Mouse (Mus musculus) embryonic facial prominence, embryonic 12.5 days (tissue): ENCODE measurements around the gene Gm49373. TPM values are rescaled to one million over a fixed set of nuclear protein-coding genes. Genes with fewer than 3 reads are reported as not detected.
A peak's percentile ranks its signal among the peaks of the same experiment; 100 is the strongest.
"Not testable (repeated sequence)": the region's sequence is repeated elsewhere in the genome, so short reads cannot be mapped to it uniquely, and the experiment has no call there.

Experiments
- ATAC-seq: fragments of 200-750 bp; cut with Nextera tagmentation; 2 replicates; pipeline ENCODE4 v1.8.0; 2017; ENCODE audit not compliant: insufficient number of reproducible peaks, insufficient read depth, low FRiP score, low TSS enrichment
- H3K27ac ChIP-seq: fragments of 300-500 bp; sonication (generic); 2 replicates; pipeline ENCODE4 v1.5.1; 2016; ENCODE audit warnings: mild to moderate bottlenecking
- H3K27me3 ChIP-seq: fragments of 300-500 bp; sonication (generic); 2 replicates; pipeline ENCODE4 v1.6.1; 2016; ENCODE audit warnings: mild to moderate bottlenecking, moderate library complexity
- H3K36me3 ChIP-seq: fragments of 300-500 bp; sonication (generic); 2 replicates; pipeline ENCODE4 v1.6.1; 2016; ENCODE audit warnings: mild to moderate bottlenecking
- H3K4me1 ChIP-seq: fragments of 300-500 bp; sonication (generic); 2 replicates; pipeline ENCODE4 v1.6.1; 2016
- H3K4me2 ChIP-seq: fragments of 300-500 bp; sonication (generic); replicated peaks from 2 replicates; pipeline ENCODE4 v1.6.1; 2016; ENCODE audit warnings: mild to moderate bottlenecking, moderate library complexity
- H3K4me3 ChIP-seq: fragments of 300-500 bp; sonication (generic); 2 replicates; pipeline ENCODE4 v1.5.1; 2016; ENCODE audit warnings: mild to moderate bottlenecking
- H3K9ac ChIP-seq: fragments of 300-500 bp; sonication (generic); 2 replicates; pipeline ENCODE4 v1.6.1; 2016; ENCODE audit warnings: mild to moderate bottlenecking, moderate library complexity
- H3K9me3 ChIP-seq: fragments of 300-500 bp; sonication (generic); 2 replicates; pipeline ENCODE4 v1.6.1; 2016; ENCODE audit warnings: mild to moderate bottlenecking, moderate library complexity
- WGBS: fragments of 180-500 bp; shearing (Covaris S2); methylation state at CpG from one replicate; pipeline ENCODE4 v1.1.7; 2016; 5-methylcytosine and 5-hydroxymethylcytosine counted together
- polyA plus RNA-seq: library from polyadenylated mRNA; unstranded; fragments of >200 nt; fragmentation: Nextera tagmentation; extraction: Ambion mirVana; gene quantifications from 2 replicates; pipeline ENCODE4 v1.2.1, GENCODE M21; 2016

Gene Gm49373
- polyA plus RNA-seq, 1 experiment from 2014 or later = 1.5 TPM

DNA sequence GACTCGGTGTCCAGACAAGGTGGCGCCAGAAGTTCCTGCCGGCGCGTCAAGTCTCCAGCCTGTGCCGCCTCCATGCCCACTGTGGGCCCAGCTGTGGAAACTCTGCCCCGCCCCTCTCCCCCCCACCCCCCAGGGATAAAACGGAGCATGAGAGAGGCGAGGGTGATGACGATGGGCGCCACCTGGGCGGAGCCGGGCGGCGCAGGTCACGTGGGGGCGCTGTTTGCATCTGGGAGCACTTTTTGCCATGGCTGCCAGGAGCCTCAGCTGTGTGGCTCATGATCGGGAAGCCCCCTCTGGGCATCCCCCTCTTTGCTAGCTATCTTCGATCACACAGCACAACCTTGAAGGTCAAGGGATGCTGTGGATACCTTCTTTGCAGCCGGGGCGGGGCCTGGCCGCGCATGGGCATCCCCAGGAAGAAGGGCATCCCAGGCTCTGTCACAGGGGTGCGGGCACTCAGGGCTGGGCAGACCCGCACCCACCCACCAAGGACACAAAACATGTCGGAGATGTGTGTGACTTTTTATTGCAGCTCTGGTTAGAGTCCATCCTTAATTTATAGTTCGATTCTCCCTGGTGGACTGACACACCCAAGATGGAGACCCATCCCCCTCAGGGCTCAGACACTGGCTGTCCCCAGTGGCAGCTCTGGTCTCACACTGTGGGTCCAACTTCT lies 5.8 kb downstream of the Gm49373 start, which contains the start of gene Zglp1:
Gene Zglp1 (minus strand): TSS at position 88 of the 679 bp plus-strand sequence.
- no peak for ATAC-seq
- Histone ChIP-seq H3K9me3 (no peaks in the 10 kb centered on the region), H3K27ac (no peak within 1 kb of the TSS), H3K27me3 (no peaks in the 10 kb centered on the region), H3K36me3 (peaks cover 50% of the 10 kb centered on the region), H3K4me2 (no peak within 1 kb of the TSS), H3K4me1 (peaks cover under 1% of the 10 kb centered on the region; the same call in 1 of the 2 replicates), H3K4me3 (no peak within 1 kb of the TSS), H3K9ac (no peak within 1 kb of the TSS)
- 77% methylated on average over 27 of the region's 27 CpGs for WGBS

DNA sequence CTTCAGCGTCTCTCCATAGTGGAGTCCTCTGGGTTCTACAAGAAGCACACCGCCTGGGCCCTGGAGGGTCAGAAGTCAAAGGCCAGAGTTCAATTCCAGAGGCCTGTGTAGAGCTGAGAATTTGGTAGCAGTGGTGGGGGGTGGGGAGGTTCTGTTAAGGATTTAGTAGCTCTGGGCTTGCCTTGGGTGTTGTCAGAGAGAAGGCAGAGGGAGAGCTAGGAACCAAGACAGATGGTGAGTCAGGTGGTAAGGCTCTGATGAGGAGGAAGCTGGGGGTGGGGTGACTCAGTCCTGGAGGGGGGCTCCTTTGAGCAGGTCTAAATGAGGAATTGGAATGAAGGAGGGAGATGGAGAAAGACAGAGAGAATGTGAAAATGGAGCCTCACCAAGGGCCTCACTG lies 10.0 kb downstream of the Gm49373 start:
- H3K27ac ChIP-seq = no peak overlapping the region
- 66% methylated on average over 2 of the region's 2 CpGs for WGBS
- H3K36me3 ChIP-seq = peaks cover 33% of the 10 kb centered on the region
- H3K9me3 ChIP-seq = no peaks in the 10 kb centered on the region
- H3K27me3 ChIP-seq = no peaks in the 10 kb centered on the region
- H3K4me2 ChIP-seq = no peak overlapping the region
- ATAC-seq = no peak
- H3K4me3 ChIP-seq = no peak overlapping the region
- H3K9ac ChIP-seq = no peak overlapping the region
- H3K4me1 ChIP-seq = no peaks in the 10 kb centered on the region

DNA sequence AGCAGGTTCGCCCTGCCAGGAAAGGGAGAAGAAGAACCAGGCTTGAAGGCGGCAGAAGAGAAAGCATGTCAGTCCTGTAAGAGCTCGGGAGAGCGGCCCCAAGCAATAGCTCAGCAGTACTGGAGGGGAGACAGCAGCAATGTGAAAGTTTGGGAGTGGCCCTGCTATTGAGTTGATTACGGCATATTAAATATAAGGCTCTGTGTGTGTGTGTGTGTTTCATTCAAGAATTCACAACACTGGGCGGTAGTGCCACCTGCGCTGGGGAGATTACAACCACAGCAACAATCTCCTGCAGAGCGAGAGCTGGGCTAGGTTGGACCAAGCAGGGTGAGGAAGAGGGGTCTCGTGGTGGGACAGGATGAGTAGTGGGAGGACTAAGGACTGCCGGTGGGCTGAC lies 21.3 kb downstream of the Gm49373 start:
- Histone ChIP-seq H3K4me1 (no peaks in the 10 kb centered on the region), H3K4me2 (no peak overlapping the region), H3K27ac (no peak overlapping the region), H3K27me3 (no peaks in the 10 kb centered on the region), H3K9ac (no peak overlapping the region), H3K9me3 (no peaks in the 10 kb centered on the region), H3K36me3 (no peaks in the 10 kb centered on the region), H3K4me3 (no peak overlapping the region)
- ATAC-seq = no peak
- 68% methylated on average over 10 of the region's 10 CpGs for WGBS

DNA sequence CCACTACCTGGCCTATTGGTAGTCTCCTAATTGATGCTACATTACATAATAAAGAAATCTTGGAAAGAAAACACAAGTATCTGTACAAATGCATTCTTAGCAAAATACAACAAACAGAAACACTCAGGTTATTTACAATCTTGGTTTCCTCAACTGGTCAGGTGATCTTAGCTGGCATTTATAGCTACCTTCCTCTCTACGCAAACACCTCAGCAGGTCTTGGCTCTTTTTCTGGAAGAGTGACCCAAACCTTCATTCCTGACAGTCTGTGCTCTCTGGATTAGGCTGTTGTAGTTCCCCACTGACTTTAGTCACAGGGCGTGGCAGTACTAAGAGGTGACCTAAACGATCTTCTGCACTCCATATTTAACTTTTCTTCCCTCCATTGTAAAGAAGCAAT lies 27.7 kb downstream of the Gm49373 start:
- Histone ChIP-seq H3K27ac (no peak overlapping the region), H3K9ac (no peak overlapping the region), H3K4me2 (no peak overlapping the region), H3K4me3 (no peak overlapping the region), H3K9me3 (no peaks in the 10 kb centered on the region), H3K36me3 (no peaks in the 10 kb centered on the region), H3K4me1 (peaks cover 7% of the 10 kb centered on the region; the same call in 1 of the 2 replicates), H3K27me3 (peaks cover 14% of the 10 kb centered on the region)
- no peak for ATAC-seq
- WGBS = 79% methylated on average over 3 of the region's 3 CpGs

DNA sequence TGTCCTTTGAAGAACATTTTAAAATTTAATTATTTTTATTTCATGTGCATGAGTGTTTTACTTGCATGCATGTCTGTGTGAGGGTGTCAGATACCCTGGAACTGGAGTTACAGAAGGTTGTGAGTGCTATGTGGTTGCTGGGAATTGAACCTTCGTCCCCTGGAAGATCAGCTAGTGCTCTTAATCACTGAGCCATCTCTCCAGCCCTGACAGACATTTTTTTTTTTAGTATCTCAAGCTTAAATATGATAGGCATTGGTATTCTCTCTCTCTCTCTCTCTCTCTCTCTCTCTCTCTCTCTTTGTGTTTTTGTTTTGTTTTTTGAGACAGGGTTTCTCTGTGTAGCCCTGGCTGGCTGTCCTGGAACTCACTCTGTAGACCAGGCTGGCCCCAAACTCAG lies 28.1 kb downstream of the Gm49373 start:
- not testable (repeated sequence) for H3K4me3 ChIP-seq, H3K9ac ChIP-seq, ATAC-seq, H3K27ac ChIP-seq, H3K36me3 ChIP-seq, H3K4me2 ChIP-seq, H3K4me1 ChIP-seq, H3K9me3 ChIP-seq
- WGBS = 58% methylated on average over 1 of the region's 1 CpGs
- H3K27me3 ChIP-seq = peaks cover 19% of the 10 kb centered on the region

DNA sequence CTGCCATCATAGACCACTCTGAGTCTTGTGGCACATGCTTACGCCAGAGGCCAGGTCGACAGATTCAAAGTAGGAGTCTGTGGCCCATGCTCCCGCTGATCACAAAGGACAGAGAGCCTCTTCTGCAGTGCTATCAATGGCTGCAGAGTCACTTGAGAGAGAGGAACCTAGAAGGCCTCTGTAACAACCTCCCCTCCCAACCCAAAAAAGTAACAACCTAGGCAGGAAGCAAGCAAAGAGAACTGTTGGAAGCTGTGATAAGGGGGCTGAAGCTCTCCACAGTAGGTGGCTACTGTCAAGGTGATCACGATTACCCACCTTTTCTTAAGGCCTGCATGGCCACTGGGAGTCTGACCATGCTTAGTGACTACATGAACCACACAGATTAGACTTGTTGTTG lies 29.3 kb downstream of the Gm49373 start:
- no peak overlapping the region for H3K4me2 ChIP-seq
- 91% methylated on average over 4 of the region's 4 CpGs for WGBS
- H3K36me3 ChIP-seq = no peaks in the 10 kb centered on the region
- H3K4me3 ChIP-seq = no peak overlapping the region
- peaks cover 7% of the 10 kb centered on the region; the same call in 1 of the 2 replicates for H3K9me3 ChIP-seq
- H3K4me1 ChIP-seq = peaks cover 7% of the 10 kb centered on the region; the same call in 1 of the 2 replicates
- ATAC-seq = no peak
- no peak overlapping the region for H3K9ac ChIP-seq
- H3K27ac ChIP-seq = no peak overlapping the region
- H3K27me3 ChIP-seq = peaks cover 31% of the 10 kb centered on the region

DNA sequence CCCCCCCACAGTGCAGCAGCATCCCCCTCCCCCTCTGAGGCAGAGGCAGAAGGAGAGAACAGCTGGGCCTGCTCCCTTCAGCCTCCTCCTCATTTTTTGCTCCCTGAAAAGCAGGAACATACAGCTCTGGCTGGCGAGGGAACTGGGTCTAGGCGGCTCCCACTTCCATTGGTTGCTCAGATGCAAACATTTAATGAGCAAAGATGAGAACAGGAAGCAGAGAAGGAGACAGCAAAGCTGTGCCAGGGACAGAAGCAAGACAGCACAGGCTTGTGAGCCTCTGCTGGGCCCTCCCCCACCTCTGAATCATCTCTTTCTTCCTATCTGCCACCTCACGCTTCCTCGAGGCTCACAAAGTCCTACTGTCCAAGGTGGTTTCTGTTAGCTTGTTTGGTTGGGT lies 31.6 kb downstream of the Gm49373 start:
- no peaks in the 10 kb centered on the region for H3K36me3 ChIP-seq
- H3K27ac ChIP-seq = no peak overlapping the region
- peaks cover 7% of the 10 kb centered on the region; the same call in 1 of the 2 replicates for H3K9me3 ChIP-seq
- no peak overlapping the region for H3K4me3 ChIP-seq
- ATAC-seq = no peak
- H3K27me3 ChIP-seq = peaks cover 52% of the 10 kb centered on the region
- H3K9ac ChIP-seq = no peak overlapping the region
- no peak overlapping the region for H3K4me2 ChIP-seq
- peaks cover 23% of the 10 kb centered on the region; the same call in 1 of the 2 replicates for H3K4me1 ChIP-seq
- WGBS = 34% methylated on average over 4 of the region's 4 CpGs

DNA sequence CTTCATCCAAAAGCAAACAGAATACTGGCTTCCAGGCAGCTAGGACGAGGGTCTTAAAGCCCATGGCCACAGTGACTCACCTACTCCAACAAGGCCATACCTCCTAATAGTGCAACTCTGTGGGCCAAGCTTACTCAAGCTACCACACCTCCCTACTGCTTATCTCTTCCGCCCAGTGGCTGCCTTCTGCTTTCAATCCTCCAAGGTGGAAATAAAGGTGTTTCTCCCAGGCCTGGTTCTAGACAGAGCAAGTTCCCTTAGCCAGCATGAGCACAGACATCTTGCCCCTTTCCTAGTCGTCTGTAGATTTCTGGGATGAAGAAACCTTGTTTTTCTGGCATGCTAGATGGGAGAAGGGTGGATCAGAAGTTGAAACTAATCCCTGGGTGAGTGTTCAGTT lies 33.1 kb downstream of the Gm49373 start:
- WGBS = 70% methylated on average over 3 of the region's 3 CpGs

DNA sequence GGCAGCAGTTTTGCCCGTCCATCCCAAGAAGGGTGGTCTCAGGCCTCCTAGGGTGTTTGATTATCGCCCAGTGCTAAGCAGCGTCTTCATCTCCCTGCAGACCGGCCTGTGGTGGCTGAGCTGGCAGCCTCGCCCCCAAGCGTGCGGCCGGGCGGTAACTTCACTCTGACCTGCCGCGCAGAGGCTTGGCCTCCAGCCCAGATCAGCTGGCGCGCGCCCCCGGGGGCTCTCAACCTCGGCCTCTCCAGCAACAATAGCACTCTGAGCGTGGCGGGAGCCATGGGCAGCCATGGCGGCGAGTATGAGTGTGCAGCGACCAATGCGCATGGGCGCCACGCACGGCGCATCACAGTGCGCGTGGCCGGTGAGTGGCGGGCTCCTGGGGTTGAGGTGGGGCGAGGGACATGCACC lies 35.4 kb downstream of the Gm49373 start:
- peaks cover 7% of the 10 kb centered on the region; the same call in 1 of the 2 replicates for H3K9me3 ChIP-seq
- no peaks in the 10 kb centered on the region for H3K36me3 ChIP-seq
- H3K4me2 ChIP-seq = peak overlapping the region; percentile 64
- H3K27ac ChIP-seq = no peak overlapping the region
- peak overlapping the region; percentile 37 for H3K4me3 ChIP-seq
- peaks cover 87% of the 10 kb centered on the region for H3K27me3 ChIP-seq
- H3K4me1 ChIP-seq = peaks cover 38% of the 10 kb centered on the region; the same call in 1 of the 2 replicates
- no peak for ATAC-seq
- H3K9ac ChIP-seq = peak overlapping the region; percentile 41; the same call in 1 of the 2 replicates
- WGBS = 3% methylated on average over 31 of the region's 31 CpGs

More for the DNA sequence above, 33.1 kb downstream of the Gm49373 start:
- Histone ChIP-seq H3K9ac (no peak overlapping the region), H3K9me3 (peaks cover 7% of the 10 kb centered on the region; the same call in 1 of the 2 replicates), H3K4me2 (no peak overlapping the region), H3K27ac (no peak overlapping the region), H3K4me3 (no peak overlapping the region), H3K4me1 (peaks cover 23% of the 10 kb centered on the region; the same call in 1 of the 2 replicates), H3K27me3 (peaks cover 66% of the 10 kb centered on the region), H3K36me3 (no peaks in the 10 kb centered on the region)
- ATAC-seq = no peak

DNA sequence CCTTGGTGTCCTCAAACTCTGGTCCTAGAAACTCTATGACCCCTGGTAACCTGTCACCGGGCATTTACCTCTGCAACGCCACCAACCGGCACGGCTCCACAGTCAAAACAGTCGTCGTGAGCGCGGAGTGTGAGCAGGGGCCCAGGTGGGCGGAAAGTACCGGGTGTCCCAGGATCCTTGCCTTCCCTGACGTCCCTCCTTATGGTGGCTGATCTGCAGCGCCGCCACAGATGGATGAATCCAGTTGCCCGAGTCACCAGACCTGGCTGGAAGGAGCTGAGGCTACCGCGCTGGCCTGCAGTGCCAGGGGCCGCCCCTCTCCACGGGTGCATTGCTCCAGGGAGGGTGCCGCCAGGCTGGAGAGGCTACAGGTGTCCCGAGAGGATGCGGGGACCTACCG lies 36.2 kb downstream of the Gm49373 start:
- no peak for ATAC-seq
- H3K27ac ChIP-seq = no peak overlapping the region
- H3K27me3 ChIP-seq = peaks cover 95% of the 10 kb centered on the region
- WGBS = under 1% methylated on average over 22 of the region's 22 CpGs
- H3K9me3 ChIP-seq = peaks cover 7% of the 10 kb centered on the region; the same call in 1 of the 2 replicates
- H3K4me1 ChIP-seq = peaks cover 46% of the 10 kb centered on the region
- H3K9ac ChIP-seq = no peak overlapping the region
- no peaks in the 10 kb centered on the region for H3K36me3 ChIP-seq
- peak overlapping the region; percentile 37; the same call in 1 of the 2 replicates for H3K4me3 ChIP-seq
- H3K4me2 ChIP-seq = peak overlapping the region; percentile 64

DNA sequence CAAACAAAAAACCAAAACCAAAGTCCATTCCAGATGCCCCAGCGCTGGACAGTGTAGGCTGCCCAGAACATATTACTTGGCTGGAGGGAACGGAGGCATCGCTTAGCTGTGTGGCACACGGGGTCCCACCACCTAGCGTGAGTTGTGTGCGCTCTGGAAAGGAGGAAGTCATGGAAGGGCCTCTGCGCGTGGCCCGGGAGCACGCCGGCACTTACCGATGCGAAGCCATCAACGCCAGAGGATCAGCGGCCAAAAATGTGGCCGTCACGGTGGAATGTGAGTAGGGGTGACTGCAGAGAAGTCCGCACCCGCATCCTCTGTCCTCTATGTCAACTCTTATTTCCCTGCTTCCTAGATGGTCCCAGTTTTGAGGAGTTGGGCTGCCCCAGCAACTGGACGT lies 36.7 kb downstream of the Gm49373 start:
- Histone ChIP-seq H3K36me3 (no peaks in the 10 kb centered on the region), H3K4me3 (no peak overlapping the region; the same call in 1 of the 2 replicates), H3K4me1 (peaks cover 47% of the 10 kb centered on the region), H3K27me3 (peaks cover 95% of the 10 kb centered on the region), H3K9me3 (peaks cover 7% of the 10 kb centered on the region; the same call in 1 of the 2 replicates), H3K27ac (no peak overlapping the region), H3K9ac (no peak overlapping the region), H3K4me2 (peak overlapping the region; percentile 64; the same call in 1 of the 2 replicates)
- WGBS = 7% methylated on average over 20 of the region's 20 CpGs
- ATAC-seq = no peak

DNA sequence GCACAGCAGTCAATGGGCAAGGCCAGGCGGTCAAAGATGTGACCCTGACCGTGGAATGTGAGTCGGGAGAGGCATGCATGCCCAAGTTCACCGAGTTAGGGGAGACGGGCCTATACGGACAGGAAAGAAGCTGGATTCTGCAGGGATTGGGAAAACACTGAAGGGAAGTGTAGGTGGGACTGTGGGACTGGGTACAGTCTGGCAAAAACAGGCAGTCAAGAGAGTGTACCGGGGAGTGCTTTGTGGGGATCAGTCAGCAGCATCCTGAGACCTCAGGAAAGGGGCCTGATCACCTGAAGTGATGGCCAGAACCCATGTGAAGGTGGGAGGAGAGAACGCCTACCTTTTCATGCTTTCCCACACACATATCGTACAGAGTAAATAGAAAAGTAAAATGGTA lies 37.3 kb downstream of the Gm49373 start:
- H3K4me1 ChIP-seq = peaks cover 48% of the 10 kb centered on the region
- WGBS = 15% methylated on average over 9 of the region's 9 CpGs
- H3K4me3 ChIP-seq = no peak overlapping the region
- no peaks in the 10 kb centered on the region for H3K36me3 ChIP-seq
- peaks cover 7% of the 10 kb centered on the region; the same call in 1 of the 2 replicates for H3K9me3 ChIP-seq
- H3K27ac ChIP-seq = no peak overlapping the region
- no peak overlapping the region for H3K4me2 ChIP-seq
- ATAC-seq = no peak
- H3K9ac ChIP-seq = no peak overlapping the region
- peaks cover 90% of the 10 kb centered on the region for H3K27me3 ChIP-seq
